Mouse (Mus musculus) heart, embryonic 11.5 days (tissue): ENCODE measurements around the gene Tssc4. TPM values are rescaled to one million over a fixed set of nuclear protein-coding genes. Genes with fewer than 3 reads are reported as not detected.

Experiments
- ATAC-seq: fragments of 200-750 bp; cut with Nextera tagmentation; replicated peaks from 2 replicates; pipeline ENCODE4 v1.8.0; 2017; ENCODE audit warnings: moderate library complexity; ENCODE audit not compliant: insufficient number of reproducible peaks, low FRiP score, low TSS enrichment
- H3K27ac ChIP-seq: fragments of 300-500 bp; sonication (generic); 2 replicates; pipeline ENCODE4 v1.5.1; 2014; ENCODE audit warnings: mild to moderate bottlenecking, low read depth, low read length
- H3K27me3 ChIP-seq: fragments of 300-500 bp; sonication (generic); 2 replicates; pipeline ENCODE4 v1.6.1; 2014; ENCODE audit warnings: mild to moderate bottlenecking, low read length, mixed read lengths; ENCODE audit not compliant: control insufficient read depth, insufficient read depth
- H3K36me3 ChIP-seq: fragments of 300-500 bp; sonication (generic); 2 replicates; pipeline ENCODE4 v1.6.1; 2014; ENCODE audit warnings: mild to moderate bottlenecking, low read length, moderate library complexity, mixed read lengths; ENCODE audit not compliant: control insufficient read depth, insufficient read depth
- H3K4me1 ChIP-seq: fragments of 300-500 bp; sonication (generic); 2 replicates; pipeline ENCODE4 v1.6.1; 2014; ENCODE audit warnings: low read length; ENCODE audit not compliant: control insufficient read depth, insufficient read depth
- H3K4me2 ChIP-seq: fragments of 300-500 bp; sonication (generic); 2 replicates; pipeline ENCODE4 v1.6.1; 2014; ENCODE audit warnings: mild to moderate bottlenecking, moderate library complexity
- H3K4me3 ChIP-seq: fragments of 300-500 bp; sonication (generic); 2 replicates; pipeline ENCODE4 v1.5.1; 2014; ENCODE audit warnings: low read depth, low read length
- H3K9ac ChIP-seq: fragments of 300-500 bp; sonication (generic); 2 replicates; pipeline ENCODE4 v1.6.1; 2014; ENCODE audit warnings: mild to moderate bottlenecking, low read depth, low read length, moderate library complexity
- H3K9me3 ChIP-seq: fragments of 300-500 bp; sonication (generic); replicated peaks from 2 replicates; pipeline ENCODE4 v1.6.1; 2016; ENCODE audit warnings: low read length; ENCODE audit not compliant: control insufficient read depth
- WGBS: fragments of 180-500 bp; shearing (Covaris S2); extraction: QIAGEN DNeasy Blood & Tissue Kit; methylation state at CpG from one replicate; pipeline ENCODE4 v1.1.7; 2014; ENCODE audit not compliant: insufficient replicate concordance; 5-methylcytosine and 5-hydroxymethylcytosine counted together
- polyA plus RNA-seq: library from polyadenylated mRNA; unstranded; fragments of >200 nt; fragmentation: Nextera tagmentation; extraction: Ambion mirVana; gene quantifications from 2 replicates; pipeline ENCODE4 v1.2.1, GENCODE M21; 2014

Gene Tssc4
- polyA plus RNA-seq, 1 experiment from 2014 or later = 48.4 TPM

DNA sequence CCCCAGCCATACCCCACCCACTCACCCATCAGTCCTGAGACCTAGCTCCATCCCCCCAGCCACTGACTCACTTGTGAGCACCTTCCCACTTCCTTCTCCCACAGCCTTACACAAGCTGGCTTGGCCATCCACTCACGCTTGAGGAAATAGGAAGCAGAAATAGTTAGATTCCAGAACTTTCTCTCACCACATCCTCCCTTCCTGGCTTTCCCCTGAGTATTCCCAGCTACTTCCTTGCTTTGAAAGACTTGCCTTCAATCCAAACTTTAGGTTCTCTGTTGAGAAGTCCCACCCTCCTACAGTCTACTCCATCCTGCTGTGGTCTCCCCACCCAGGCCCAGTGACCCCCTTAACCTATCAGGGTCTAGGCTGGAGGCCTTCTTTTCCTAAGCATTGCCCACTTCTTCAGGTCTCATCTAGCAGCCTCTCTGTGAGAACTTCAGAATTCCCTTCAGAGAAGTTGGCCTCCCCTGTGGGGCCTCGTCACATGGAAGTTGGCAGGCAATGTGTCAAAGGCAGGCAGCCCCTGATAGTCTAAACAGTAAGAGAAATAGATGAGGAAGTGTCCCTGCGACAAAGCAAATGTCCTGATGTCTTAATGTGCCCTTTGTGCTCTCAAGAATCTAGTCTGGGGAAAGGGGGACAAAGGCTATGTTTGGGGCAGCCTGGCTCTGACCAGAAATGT is 27.8 kb upstream of the Tssc4 start:
- Histone ChIP-seq H3K4me1 (peaks cover 15% of the 10 kb centered on the region), H3K4me2 (no peak overlapping the region), H3K4me3 (no peak overlapping the region), H3K27ac (peak overlapping the region; percentile 70), H3K9me3 (0 out of 2 replicates have a peak, but pooled peaks cover 2% of the 10 kb centered on the region), H3K27me3 (no peaks in the 10 kb centered on the region), H3K9ac (no peak overlapping the region; the same call in 1 of the 2 replicates), H3K36me3 (no peaks in the 10 kb centered on the region)
- WGBS = 70% methylated on average over 3 of the region's 3 CpGs
- ATAC-seq = no peak

DNA sequence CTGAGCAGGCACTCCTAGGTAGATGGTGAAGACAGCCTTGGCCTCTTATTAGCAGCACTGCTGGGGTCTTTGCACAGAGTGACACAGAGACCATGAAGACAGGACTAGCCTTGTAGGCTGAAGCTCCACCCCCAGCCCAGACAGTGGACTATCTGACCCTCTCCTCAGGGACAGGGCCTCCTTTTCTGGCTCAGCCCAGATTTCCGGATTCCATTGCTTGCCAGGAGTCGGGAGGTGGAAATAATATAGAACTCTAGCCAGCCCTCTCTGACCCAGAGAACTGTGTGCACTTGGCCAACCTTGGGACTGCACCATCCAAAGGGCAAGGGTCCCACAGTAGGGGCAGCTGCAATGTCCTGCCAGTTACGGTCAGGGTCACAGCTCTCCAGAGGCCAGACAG is 27.0 kb upstream of the Tssc4 start:
- H3K27me3 ChIP-seq = no peaks in the 10 kb centered on the region
- H3K4me1 ChIP-seq = peaks cover 15% of the 10 kb centered on the region
- ATAC-seq = peak; percentile 65
- H3K36me3 ChIP-seq = no peaks in the 10 kb centered on the region
- 48% methylated on average over 3 of the region's 3 CpGs for WGBS
- H3K9ac ChIP-seq = no peak overlapping the region
- H3K4me2 ChIP-seq = no peak overlapping the region
- H3K27ac ChIP-seq = peak overlapping the region; percentile 70
- H3K4me3 ChIP-seq = no peak overlapping the region
- 0 out of 2 replicates have a peak, but pooled peaks cover 2% of the 10 kb centered on the region for H3K9me3 ChIP-seq

DNA sequence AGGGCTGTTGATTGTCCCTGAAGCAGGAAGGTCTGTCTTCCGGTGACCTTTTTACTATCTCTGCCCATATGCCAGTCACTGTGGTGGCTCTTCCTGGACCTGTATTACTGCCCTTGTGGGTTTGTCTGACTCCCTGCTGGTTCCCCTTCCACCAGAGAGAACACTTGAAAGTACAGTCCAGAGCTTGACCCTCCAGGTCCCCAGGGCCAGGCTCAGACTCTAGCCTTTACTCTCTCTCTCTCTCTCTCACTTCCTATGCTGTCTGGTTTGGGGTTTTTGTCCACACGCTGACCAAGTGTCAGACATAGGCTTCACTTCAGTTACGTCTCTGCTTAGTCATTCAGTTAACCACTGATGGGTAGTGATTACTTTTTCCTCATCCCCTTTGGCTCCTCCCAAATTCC is 26.1 kb upstream of the Tssc4 start:
- H3K9me3 ChIP-seq = 0 out of 2 replicates have a peak, but pooled peaks cover 2% of the 10 kb centered on the region
- no peaks in the 10 kb centered on the region for H3K27me3 ChIP-seq
- no peak overlapping the region for H3K9ac ChIP-seq
- 59% methylated on average over 3 of the region's 3 CpGs for WGBS
- ATAC-seq = no peak
- peaks cover 15% of the 10 kb centered on the region for H3K4me1 ChIP-seq
- peak overlapping the region; percentile 47 for H3K27ac ChIP-seq
- no peaks in the 10 kb centered on the region for H3K36me3 ChIP-seq
- no peak overlapping the region for H3K4me3 ChIP-seq
- H3K4me2 ChIP-seq = no peak overlapping the region

DNA sequence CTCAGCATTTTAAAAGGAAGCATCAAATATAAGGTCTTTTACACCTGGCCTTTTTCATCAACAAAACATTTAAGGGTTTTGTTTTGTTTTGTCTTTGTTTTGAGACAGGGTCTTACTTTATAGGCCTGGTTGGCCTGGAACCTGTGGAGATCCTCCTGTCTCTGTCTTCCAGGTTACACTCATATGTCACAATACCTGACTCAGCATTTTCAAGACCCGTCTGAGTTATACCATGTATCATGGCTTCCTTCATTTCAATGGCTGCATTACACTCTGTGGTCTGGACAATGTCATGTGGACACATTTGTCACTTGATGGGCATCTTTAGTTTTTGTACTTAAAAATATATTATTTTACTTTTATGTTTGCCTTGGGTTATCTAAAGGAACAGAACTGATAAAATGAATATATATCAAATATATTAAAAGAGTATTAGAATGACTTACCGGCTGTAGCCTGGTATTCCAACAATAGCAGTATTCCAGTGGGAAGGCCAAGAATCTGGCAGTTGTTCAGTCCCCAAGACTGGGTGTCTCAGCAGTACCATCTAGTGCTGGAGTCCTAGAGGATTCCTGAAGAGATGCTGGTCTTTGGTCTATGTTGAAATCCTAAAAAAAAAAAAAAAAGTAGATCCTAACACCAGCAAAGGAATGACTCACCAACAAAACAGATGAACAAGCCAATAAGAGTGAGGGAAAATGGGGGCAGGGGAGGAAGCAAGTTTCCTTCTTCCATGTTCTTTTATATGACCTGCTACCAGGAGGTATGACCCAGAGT is 24.8 kb upstream of the Tssc4 start:
- H3K9ac ChIP-seq = no peak overlapping the region
- H3K36me3 ChIP-seq = no peaks in the 10 kb centered on the region
- H3K27ac ChIP-seq = no peak overlapping the region
- H3K4me2 ChIP-seq = no peak overlapping the region
- WGBS = 84% methylated on average over 2 of the region's 2 CpGs
- no peak overlapping the region for H3K4me3 ChIP-seq
- H3K4me1 ChIP-seq = peaks cover 15% of the 10 kb centered on the region
- no peak for ATAC-seq
- H3K9me3 ChIP-seq = 0 out of 2 replicates have a peak, but pooled peaks cover 2% of the 10 kb centered on the region
- no peaks in the 10 kb centered on the region for H3K27me3 ChIP-seq

DNA sequence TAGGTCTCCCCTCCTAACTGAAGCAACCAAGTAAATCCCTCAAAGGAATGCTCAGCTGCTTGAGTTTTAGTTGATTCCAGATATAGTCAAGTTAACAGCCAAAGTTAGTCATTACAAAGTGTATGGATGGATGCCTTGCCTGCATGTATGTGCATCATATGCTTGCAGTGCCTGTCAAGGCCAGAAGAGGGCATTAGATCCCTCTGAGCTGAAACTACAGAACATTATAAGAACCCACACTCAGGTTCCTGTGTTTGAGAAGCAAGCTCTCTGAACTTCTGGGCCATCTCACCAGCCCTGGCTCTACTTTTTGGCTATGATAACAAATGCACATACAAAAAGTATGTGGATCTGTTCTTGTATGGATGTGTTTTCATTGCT is 24.2 kb upstream of the Tssc4 start:
- Histone ChIP-seq H3K27me3 (no peaks in the 10 kb centered on the region), H3K36me3 (no peaks in the 10 kb centered on the region), H3K4me3 (no peak overlapping the region), H3K27ac (no peak overlapping the region), H3K9ac (no peak overlapping the region), H3K4me1 (peaks cover 17% of the 10 kb centered on the region), H3K9me3 (0 out of 2 replicates have a peak, but pooled peaks cover 2% of the 10 kb centered on the region), H3K4me2 (no peak overlapping the region)
- ATAC-seq = no peak

DNA sequence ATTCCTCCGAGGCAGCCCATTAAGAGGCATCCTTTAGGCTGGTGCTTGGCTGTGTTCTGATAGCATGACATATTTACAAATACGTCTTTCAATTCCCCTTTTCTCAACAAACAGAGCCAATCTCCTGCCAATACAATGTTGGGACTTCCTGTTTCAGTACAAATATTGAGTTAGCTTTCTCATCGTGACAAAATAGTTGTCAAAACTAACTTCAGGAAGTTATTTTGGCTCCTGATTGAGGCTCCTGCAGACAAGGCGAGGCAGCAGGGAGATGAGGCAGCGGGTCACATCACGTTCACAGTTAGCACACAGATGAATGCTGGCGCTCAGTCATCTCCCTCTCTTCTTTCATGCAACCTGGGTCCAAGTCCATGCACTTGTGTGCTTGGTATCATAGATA is 22.7 kb upstream of the Tssc4 start:
- Histone ChIP-seq H3K9me3 (0 out of 2 replicates have a peak, but pooled peaks cover 2% of the 10 kb centered on the region), H3K36me3 (no peaks in the 10 kb centered on the region), H3K27me3 (no peaks in the 10 kb centered on the region), H3K27ac (no peak overlapping the region), H3K9ac (no peak overlapping the region), H3K4me3 (no peak overlapping the region), H3K4me2 (no peak overlapping the region), H3K4me1 (peaks cover 19% of the 10 kb centered on the region)
- WGBS = 61% methylated on average over 7 of the region's 7 CpGs
- ATAC-seq = no peak

GRCm38 (mm10) chr7:143049331-143049730 is 19.7 kb upstream of the Tssc4 start:
- Histone ChIP-seq H3K4me1 (peaks cover 17% of the 10 kb centered on the region), H3K9ac (no peak overlapping the region), H3K27me3 (no peaks in the 10 kb centered on the region), H3K27ac (0 out of 2 replicates have a peak overlapping the region, but pooled peaks have one; percentile 22), H3K4me3 (no peak overlapping the region), H3K9me3 (0 out of 2 replicates have a peak, but pooled peaks cover 2% of the 10 kb centered on the region), H3K4me2 (no peak overlapping the region), H3K36me3 (no peaks in the 10 kb centered on the region)
- no peak for ATAC-seq
- 75% methylated on average over 3 of the region's 3 CpGs for WGBS

GRCm38 (mm10) chr7:143049841-143050816 is 18.9 kb upstream of the Tssc4 start:
- H3K4me2 ChIP-seq = no peak overlapping the region
- H3K4me1 ChIP-seq = peaks cover 25% of the 10 kb centered on the region
- H3K36me3 ChIP-seq = no peaks in the 10 kb centered on the region
- no peaks in the 10 kb centered on the region for H3K27me3 ChIP-seq
- no peak overlapping the region for H3K4me3 ChIP-seq
- H3K9ac ChIP-seq = no peak overlapping the region
- no peaks in the 10 kb centered on the region for H3K9me3 ChIP-seq
- 0 out of 2 replicates have a peak overlapping the region, but pooled peaks have one; percentile 22 for H3K27ac ChIP-seq
- no peak for ATAC-seq
- WGBS = 88% methylated on average over 3 of the region's 3 CpGs
